Mouse (Mus musculus) embryonic facial prominence, embryonic 11.5 days (tissue): ENCODE measurements around the gene Htr1a. TPM values are rescaled to one million over a fixed set of nuclear protein-coding genes. Genes with fewer than 3 reads are reported as not detected.

Experiments
- ATAC-seq: fragments of 200-750 bp; cut with Nextera tagmentation; replicated peaks from 2 replicates; pipeline ENCODE4 v1.8.0; 2017; ENCODE audit warnings: low read depth; ENCODE audit not compliant: insufficient number of reproducible peaks, low FRiP score, low TSS enrichment
- DNase-seq: peaks from one replicate; pipeline ENCODE4 v3.0.0-alpha.2; 2015; ENCODE audit warnings: low spot score
- H3K27ac ChIP-seq: fragments of 300-500 bp; sonication (generic); replicated peaks from 2 replicates; pipeline ENCODE4 v1.5.1; 2014; ENCODE audit warnings: mild to moderate bottlenecking, low read depth, low read length, control low read depth
- H3K27me3 ChIP-seq: fragments of 300-500 bp; sonication (generic); 2 replicates; pipeline ENCODE4 v1.6.1; 2014; ENCODE audit warnings: mild to moderate bottlenecking, low read length, moderate library complexity, mixed read lengths; ENCODE audit not compliant: control insufficient read depth, insufficient read depth
- H3K36me3 ChIP-seq: fragments of 300-500 bp; sonication (generic); replicated peaks from 2 replicates; pipeline ENCODE4 v1.6.1; 2014; ENCODE audit warnings: low read depth, mild to moderate bottlenecking, low read length, moderate library complexity, mixed read lengths; ENCODE audit not compliant: control insufficient read depth, insufficient read depth
- H3K4me1 ChIP-seq: fragments of 300-500 bp; sonication (generic); 2 replicates; pipeline ENCODE4 v1.6.1; 2014; ENCODE audit warnings: low read length, mixed read lengths; ENCODE audit not compliant: control insufficient read depth, insufficient read depth
- H3K4me2 ChIP-seq: fragments of 300-500 bp; sonication (generic); 2 replicates; pipeline ENCODE4 v1.6.1; 2014; ENCODE audit warnings: low read depth, mild to moderate bottlenecking, control low read depth, low read length, moderate library complexity
- H3K4me3 ChIP-seq: fragments of 300-500 bp; sonication (generic); 2 replicates; pipeline ENCODE4 v1.5.1; 2014; ENCODE audit warnings: low read depth, low read length, control low read depth
- H3K9ac ChIP-seq: fragments of 300-500 bp; sonication (generic); replicated peaks from 2 replicates; pipeline ENCODE4 v1.6.1; 2014; ENCODE audit warnings: mild to moderate bottlenecking, control low read depth, low read length
- H3K9me3 ChIP-seq: fragments of 300-500 bp; sonication (generic); replicated peaks from 2 replicates; pipeline ENCODE4 v1.6.1; 2016; ENCODE audit warnings: mild to moderate bottlenecking, low read length, inconsistent platforms, mixed read lengths; ENCODE audit not compliant: control insufficient read depth
- WGBS: fragments of 180-500 bp; shearing (Covaris S2); extraction: QIAGEN DNeasy Blood & Tissue Kit; methylation state at CpG from one replicate; pipeline ENCODE4 v1.1.7; 2014; 5-methylcytosine and 5-hydroxymethylcytosine counted together
- polyA plus RNA-seq: library from polyadenylated mRNA; unstranded; fragments of >200 nt; fragmentation: Nextera tagmentation; extraction: Ambion mirVana; gene quantifications from 2 replicates; pipeline ENCODE4 v1.2.1, GENCODE M21; 2014

Gene Htr1a
- polyA plus RNA-seq, 1 experiment from 2014 or later = 0.10 TPM

DNA sequence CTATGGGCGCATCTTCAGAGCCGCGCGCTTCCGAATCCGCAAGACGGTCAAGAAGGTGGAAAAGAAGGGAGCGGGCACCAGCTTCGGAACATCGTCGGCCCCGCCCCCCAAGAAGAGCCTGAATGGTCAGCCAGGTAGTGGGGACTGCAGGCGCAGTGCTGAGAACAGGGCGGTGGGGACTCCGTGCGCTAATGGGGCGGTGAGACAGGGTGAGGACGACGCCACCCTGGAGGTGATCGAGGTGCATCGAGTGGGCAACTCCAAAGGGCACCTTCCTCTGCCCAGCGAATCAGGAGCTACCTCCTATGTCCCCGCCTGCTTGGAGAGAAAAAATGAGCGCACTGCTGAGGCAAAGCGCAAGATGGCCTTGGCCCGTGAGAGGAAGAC, 1.4 kb downstream of the Htr1a start:
- H3K4me2 ChIP-seq = no peak overlapping the region; the same call in 1 of the 2 replicates
- ATAC-seq = no peak; the same call in 1 of the 2 replicates
- DNase-seq = no peak

DNA sequence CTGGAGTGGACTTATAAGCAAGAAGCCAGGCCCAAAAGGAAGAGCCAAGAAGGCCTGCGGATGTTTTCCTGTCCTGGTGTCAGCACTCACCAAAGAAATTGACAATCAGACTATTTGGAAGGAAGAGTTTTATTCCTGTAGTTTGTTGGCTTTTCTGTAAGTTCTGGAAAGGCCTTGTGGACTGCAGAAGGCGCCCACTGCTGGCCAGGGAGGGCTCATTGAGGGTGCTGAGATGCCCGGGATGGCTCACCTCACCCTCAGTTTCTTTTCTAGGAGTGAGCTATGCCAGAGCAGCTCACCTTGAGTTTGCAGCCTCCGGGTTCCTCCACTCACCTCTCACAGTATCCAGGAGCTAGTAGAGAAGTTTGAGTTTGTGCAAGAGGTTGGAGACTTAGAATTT, 2.8 kb downstream of the Htr1a start:
- H3K4me1 ChIP-seq = no peaks in the 10 kb centered on the region
- no peaks in the 10 kb centered on the region for H3K9me3 ChIP-seq
- no peak overlapping the region for H3K4me2 ChIP-seq
- 6% methylated on average over 4 of the region's 4 CpGs for WGBS
- H3K27me3 ChIP-seq = peaks cover 31% of the 10 kb centered on the region
- DNase-seq (no peak), ATAC-seq (no peak)
- no peaks in the 10 kb centered on the region for H3K36me3 ChIP-seq
- no peak overlapping the region for H3K9ac ChIP-seq
- no peak overlapping the region for H3K27ac ChIP-seq
- no peak overlapping the region for H3K4me3 ChIP-seq

More for the DNA sequence above, 1.4 kb downstream of the Htr1a start:
- H3K9ac ChIP-seq = no peak overlapping the region
- H3K36me3 ChIP-seq = no peaks in the 10 kb centered on the region
- WGBS = under 1% methylated on average over 26 of the region's 26 CpGs
- no peaks in the 10 kb centered on the region for H3K4me1 ChIP-seq
- no peak overlapping the region for H3K4me3 ChIP-seq
- no peaks in the 10 kb centered on the region for H3K9me3 ChIP-seq
- H3K27ac ChIP-seq = no peak overlapping the region
- H3K27me3 ChIP-seq = peaks cover 31% of the 10 kb centered on the region

DNA sequence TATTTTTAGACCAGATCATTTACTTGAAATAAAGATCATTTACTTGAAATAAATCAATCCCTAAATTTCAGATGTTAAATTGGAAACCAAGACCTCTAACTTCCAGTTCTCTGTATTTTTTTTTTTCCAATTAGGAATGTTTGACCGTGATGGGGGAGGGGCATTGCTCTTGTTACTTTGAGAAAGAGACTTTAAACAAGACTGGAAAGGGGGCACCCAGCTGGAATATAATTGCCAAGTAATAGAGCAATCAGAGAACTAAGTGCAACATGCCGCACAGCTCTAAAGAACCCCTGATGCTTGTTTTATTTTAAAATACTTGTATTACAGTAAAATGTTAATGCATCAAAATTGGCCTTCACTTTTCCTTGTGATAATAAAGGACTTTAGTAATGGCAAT, 4.3 kb downstream of the Htr1a start:
- whole genome bisulfite sequencing = 30% methylated on average over 2 of the region's 2 CpGs
- no peak for ATAC-seq
- DNase-seq = no peak

DNA sequence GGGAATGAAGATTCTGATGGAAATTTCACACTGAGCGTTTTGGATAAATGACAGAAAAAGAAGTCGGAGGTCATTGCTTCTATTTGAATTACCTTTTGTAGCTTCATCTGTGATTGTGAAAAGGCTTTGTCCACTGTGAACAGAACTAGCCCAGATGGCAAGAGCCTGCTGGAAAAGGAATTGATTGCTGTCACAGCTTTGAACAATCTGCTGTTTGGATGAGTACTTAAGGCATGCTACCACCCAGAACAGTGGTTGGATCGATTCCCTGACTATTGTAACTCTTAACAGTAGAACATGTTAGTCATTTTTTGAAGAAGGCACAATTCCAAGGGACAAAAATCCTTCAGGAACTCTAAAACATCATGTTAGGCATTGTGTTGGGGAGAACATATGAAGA, 8.1 kb downstream of the Htr1a start:
- Histone ChIP-seq H3K4me3 (no peak overlapping the region), H3K9ac (no peak overlapping the region), H3K4me2 (no peak overlapping the region), H3K4me1 (no peaks in the 10 kb centered on the region), H3K36me3 (no peaks in the 10 kb centered on the region), H3K9me3 (no peaks in the 10 kb centered on the region), H3K27me3 (no peaks in the 10 kb centered on the region), H3K27ac (no peak overlapping the region)
- WGBS = 75% methylated on average over 3 of the region's 3 CpGs
- ATAC-seq (no peak), DNase-seq (no peak)

More for the DNA sequence above, 4.3 kb downstream of the Htr1a start:
- H3K9ac ChIP-seq = no peak overlapping the region
- no peaks in the 10 kb centered on the region for H3K4me1 ChIP-seq
- peaks cover 31% of the 10 kb centered on the region for H3K27me3 ChIP-seq
- no peak overlapping the region for H3K4me2 ChIP-seq
- H3K36me3 ChIP-seq = no peaks in the 10 kb centered on the region
- H3K4me3 ChIP-seq = no peak overlapping the region
- no peaks in the 10 kb centered on the region for H3K9me3 ChIP-seq
- H3K27ac ChIP-seq = no peak overlapping the region

Other genes starting within 250 kb of the Htr1a start
- gene Rnf180, start 148.8 kb upstream of the Htr1a start, polyA plus RNA-seq = 8.2 and 9.9 TPM in 2 replicates